Mouse (Mus musculus): ENCODE measurements around the gene Lcn10.

DNA sequence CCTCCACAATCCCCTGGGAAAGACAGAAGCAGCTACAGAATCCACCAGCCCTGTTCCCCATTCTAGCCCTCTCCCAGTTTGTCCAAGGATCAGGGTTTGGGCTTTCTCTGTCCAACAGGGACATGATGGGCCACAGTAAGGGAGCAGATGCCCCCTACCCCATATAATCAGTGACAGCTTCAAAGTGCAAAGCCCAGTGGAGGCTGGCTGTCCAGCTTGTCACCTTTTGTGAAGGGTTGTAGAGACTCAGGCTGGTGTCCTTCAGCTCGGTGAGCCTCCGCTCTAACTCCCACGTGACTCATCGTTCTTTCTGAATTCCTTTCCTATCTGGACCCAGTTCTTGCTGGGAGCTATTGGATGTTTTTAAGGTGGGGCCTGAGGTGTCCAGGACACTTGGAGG, 21.2 kb downstream of the Lcn10 start:
- TF ChIP-seq CTCF (IDR thresholded peaks at IDR 0.05; ENCODE audit: low read depth, low read length) (no peak), POLR2A (IDR thresholded peaks at IDR 0.05; ENCODE audit: insufficient read depth, low read length) (no peak), EP300 (IDR thresholded peaks at IDR 0.05; ENCODE audit: insufficient read depth, low read depth, low read length) (no peak)
